Mouse (Mus musculus) right cerebral cortex, postnatal 4 days (tissue): ENCODE data around the gene Rora.

Experiments
- DNase-seq: peaks from one replicate; pipeline ENCODE4 v3.0.0-alpha.2; 2022

The Rora gene

DNA sequence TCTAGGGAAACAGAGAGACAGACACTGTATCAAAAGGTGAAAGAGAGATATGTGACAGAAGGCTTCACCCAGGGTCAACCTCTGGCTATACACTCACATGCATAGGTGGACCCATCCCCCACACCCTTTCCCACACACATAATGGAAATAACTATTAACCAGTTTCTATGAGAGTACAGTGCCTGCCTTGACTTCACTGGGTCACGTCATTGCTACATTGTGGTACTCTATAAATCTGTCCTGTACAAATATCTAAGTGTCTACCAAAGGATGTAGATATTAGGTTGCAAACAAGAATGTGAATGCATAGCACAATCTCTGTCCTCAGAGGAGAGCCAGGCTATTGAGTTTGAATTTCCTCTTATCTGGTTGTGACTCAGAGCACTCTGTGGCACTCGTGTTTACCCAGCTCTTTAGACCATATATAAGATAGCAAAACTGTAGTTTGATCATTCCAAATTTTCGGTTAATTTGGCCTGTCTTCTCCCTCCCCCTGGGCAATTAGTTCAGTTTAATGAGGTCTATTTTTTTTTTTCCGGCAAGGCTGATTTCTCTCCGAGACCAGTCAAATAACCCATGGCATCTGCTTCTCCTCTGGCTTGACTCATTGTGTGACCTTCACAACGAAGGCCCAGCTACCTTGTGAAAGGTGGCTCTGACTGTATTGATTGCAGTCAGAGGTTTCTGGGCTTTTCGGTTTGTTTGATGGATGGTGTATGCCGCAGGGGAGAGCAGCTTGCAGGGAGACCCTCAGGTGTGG lies 502.4 kb downstream of the Rora start:
- DNase-seq: no peak

- DNase-seq: no peak
Measured at GRCm38 (mm10) chr9:69160818-69161217, 507.2 kb downstream of the Rora start.

GRCm38 (mm10) chr9:69164653-69165052 lies 511.1 kb downstream of the Rora start:
- DNase-seq: no peak

- no peak for DNase-seq
Measured at GRCm38 (mm10) chr9:69165096-69165836, 511.7 kb downstream of the Rora start.

GRCm38 (mm10) chr9:69174061-69174460 lies 520.5 kb downstream of the Rora start:
- DNase-seq: no peak

DNA sequence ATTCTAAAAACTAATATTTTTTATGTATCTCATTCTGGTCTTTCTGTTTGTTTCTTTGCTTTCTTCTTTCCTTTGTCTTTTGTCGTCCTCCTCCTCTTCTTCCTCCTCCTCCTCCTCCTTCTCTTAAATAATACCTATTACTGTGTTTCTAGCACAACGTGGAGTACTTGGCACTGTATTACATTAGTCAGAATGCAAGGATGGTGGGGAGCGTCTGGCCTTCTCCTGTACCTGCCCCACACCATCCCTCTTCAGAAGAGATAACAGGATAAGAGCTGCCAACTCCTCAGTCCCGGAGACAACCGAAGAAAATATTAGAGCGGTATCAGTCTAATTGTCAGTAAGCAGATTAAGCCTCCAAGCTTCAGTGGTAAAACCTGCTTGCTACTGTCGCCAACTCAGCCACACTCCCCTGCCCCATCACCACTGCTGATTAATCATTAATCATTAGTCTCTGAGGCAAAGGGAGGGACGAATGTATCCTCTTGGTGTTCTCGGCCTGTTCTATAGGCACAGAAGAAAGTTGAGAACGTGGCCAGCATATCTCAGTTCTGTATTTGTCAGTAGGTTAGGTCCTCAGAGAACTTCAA lies 521.0 kb downstream of the Rora start:
- DNase-seq: no peak

DNA sequence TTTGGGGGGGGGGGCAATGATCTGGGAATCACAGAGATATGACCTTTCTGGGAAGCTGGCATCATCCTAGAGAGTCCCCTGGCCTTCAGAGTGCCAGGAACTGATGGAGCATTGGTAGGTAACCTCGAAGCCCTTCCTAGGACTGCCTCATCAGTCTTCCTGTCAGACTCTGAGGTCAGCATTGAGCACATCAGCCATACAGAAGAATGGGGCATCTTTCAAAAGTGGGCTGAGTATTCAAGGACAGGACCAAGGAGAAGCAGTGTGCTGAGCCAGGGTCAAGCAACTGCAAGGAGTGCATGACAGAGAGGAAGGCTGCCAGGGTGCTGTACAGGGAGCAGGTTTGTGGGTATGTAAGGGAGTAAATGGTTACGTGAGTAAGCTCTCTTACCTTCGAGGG lies 523.4 kb downstream of the Rora start:
- no peak for DNase-seq

DNA sequence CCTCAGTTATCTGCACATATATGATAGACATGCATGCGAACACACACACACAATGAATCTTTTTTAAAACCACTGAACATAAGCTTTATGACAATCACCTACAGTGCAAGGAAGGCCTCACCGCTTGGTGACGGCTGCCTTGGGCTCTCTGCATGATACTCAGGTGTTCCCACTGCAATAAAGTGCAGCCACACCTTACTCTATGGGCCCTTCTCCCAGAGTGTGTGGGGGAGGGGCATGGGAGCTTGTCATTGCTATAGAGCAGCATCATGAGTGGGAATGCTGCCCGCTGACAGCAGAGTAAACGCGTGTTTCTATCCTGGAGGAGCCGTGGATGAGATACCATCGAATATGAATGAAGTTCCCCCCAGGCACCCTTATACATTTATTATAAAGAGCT lies 525.6 kb downstream of the Rora start:
- DNase-seq: no peak

GRCm38 (mm10) chr9:69180961-69181360 lies 527.4 kb downstream of the Rora start:
- no peak for DNase-seq

GRCm38 (mm10) chr9:69181411-69181810 lies 527.8 kb downstream of the Rora start:
- no peak for DNase-seq

DNA sequence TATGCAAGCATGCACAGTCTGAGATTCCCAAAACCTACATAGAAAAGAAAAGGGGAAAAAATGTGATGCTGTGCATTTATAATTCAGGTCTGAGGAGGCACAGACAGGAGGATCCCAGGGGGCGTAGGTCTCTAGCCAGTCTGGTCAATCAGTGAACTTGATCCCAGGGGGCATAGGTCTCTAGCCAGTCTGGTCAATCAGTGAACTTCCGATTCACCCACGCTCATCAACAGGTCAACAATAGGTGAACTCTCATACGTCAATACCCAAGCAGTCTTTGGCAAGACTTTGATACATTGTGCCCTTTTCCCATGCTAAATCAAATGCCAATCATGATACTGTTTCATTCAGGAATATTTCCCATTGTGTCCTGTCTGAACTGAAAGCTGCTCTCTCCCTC lies 530.3 kb downstream of the Rora start:
- DNase-seq: no peak

GRCm38 (mm10) chr9:69190726-69191125 lies 537.1 kb downstream of the Rora start:
- DNase-seq: no peak

- no peak for DNase-seq
Measured at GRCm38 (mm10) chr9:69192446-69192845, 538.9 kb downstream of the Rora start.

GRCm38 (mm10) chr9:69194638-69195605 lies 541.3 kb downstream of the Rora start:
- DNase-seq: no peak

GRCm38 (mm10) chr9:69213796-69214195 lies 560.2 kb downstream of the Rora start:
- no peak for DNase-seq

GRCm38 (mm10) chr9:69224841-69225240 lies 571.3 kb downstream of the Rora start:
- DNase-seq: no peak

DNA sequence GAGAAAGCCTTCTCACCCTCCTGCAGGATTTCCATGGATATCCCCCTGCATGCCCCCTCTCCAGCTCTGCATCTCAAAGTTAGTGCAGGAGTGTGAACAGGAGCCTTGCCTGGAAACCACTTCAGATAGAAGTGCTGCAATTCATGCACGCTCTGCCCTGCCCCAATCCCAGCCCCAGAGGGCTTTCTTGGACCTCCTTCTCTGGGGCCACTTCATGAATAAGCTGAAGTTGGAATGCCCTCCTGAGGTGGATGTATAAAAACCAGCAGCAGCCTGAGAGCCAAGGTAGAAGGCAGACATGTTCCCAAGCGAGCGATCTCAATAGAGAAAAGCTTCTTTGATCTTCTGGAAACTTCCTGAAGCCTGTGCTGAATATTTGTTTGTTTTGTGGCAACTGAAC lies 572.8 kb downstream of the Rora start:
- DNase-seq: no peak

DNA sequence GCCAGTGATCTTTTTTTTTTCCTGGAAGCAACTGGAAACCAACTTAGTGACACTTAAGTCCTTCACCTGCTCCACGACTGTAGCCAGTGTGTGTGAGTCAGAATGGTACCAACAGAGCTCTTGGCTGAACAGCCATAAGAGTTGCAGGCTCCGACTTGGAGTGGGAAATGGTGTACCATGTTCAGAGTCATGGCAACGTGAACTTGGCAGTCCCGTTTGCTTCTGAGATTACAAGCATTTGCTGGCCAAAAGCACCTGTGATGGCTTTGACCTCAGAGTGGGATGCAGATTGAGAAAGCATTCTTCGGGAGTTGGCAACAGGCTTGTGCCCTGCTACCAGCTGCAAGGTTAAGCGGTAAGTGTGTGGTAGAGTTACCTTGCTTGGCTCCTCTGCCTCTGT lies 574.2 kb downstream of the Rora start:
- no peak for DNase-seq

DNA sequence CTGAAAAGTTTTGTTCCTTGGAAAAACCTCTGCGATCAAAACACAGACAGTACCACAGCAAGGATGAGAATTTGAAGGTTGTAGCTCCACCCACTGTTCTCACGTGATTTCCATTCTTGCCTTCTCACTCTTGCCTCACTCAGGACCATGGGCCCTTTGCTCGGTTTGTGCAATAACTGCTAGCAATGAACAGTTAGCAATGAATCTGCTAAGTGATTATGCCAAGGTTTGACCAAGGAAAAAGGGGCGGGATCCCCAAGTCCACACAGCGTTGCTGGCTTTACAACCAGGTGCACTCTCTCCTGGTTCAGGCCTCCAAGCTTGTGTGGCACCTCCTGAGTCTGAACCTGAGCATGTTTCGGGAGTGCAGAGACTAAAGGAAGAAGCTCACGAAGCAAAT lies 576.3 kb downstream of the Rora start:
- DNase-seq: no peak

DNA sequence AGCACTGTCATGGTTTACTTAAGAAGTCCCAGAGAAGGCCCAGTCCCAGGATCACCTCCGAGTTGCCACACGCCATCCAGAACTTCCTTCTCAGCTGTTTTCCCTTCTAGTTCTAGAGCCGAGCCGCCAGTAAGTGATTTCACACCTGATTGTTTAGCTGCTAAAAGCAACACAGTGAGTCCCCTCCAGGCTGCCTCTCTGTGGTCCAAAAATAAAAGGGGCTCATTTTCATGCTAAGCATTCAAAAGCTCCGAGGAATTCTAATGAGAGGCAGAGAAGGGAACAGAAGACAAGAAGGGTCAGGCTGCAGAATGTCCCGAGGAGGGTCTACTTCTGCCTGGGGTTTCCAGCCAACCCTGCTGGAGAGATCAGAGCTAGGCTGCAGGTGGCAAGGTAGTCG lies 580.9 kb downstream of the Rora start:
- DNase-seq: no peak

- no peak for DNase-seq
Measured at GRCm38 (mm10) chr9:69237316-69237715, 583.7 kb downstream of the Rora start.

DNA sequence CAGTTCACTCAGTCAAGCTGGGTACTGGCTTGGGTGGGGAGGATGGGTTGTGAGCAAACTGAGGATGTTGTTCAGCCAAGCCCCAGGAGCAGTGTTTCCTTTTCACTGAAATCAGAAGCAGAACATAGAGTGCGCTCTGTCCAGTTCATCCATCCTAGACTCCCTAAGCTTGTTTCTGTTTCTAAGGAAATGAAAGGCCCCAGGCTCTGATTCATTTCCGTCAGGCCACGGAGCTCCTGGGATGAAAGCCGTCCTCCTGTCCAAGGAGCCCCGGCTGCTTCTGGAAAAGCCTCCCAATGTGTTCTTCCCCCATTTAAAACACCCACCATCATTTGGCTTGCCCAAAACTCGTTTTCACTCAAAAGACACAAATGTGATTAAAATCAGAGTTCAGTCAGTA lies 589.0 kb downstream of the Rora start:
- DNase-seq: no peak

DNA sequence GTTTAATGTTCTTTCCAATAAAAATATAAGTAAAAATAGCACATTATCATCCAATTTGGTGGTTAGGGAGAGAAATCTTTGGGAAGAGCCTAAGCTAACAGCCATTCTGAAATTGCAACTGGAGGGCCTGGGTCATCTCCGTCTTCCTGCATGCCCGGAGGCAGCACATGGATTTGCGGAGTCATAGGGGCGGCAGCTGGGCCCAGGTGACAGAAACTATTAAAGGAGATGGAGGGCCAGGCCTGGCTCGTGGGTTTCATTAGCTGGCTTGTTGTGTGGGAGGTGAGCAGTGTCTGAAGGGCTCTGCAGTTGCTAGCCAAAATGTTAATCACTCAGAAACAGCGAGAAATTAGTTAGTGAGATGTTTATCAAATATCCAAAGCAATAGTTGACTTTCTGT lies 590.0 kb downstream of the Rora start:
- DNase-seq: no peak
